Mouse (Mus musculus) adrenal gland, adult 10 weeks (tissue): ENCODE data around the gene Gm4922. TPM values are rescaled to one million over a fixed set of nuclear protein-coding genes. Genes with fewer than 3 reads are reported as not detected.

ENCODE experiments used
- polyA plus RNA-seq: library from polyadenylated mRNA; stranded (reverse); fragments of 350-450 nt; fragmentation: Illumina TruSeq; extraction: RNeasy Lipid Tissue Mini Kit (QIAGEN cat#74804); gene quantifications from one replicate; pipeline ENCODE4 v1.2.3, GENCODE M21; 2014; ENCODE audit warnings: low read depth, low replicate concordance

Gm4922 gene
- not detected for polyA plus RNA-seq

GRCm38 (mm10) chr10:18786693-18787092 lies at the start of gene Gm4922:
Gene Gm4922, minus strand, starts transcription at chr10:18786793.

DNA sequence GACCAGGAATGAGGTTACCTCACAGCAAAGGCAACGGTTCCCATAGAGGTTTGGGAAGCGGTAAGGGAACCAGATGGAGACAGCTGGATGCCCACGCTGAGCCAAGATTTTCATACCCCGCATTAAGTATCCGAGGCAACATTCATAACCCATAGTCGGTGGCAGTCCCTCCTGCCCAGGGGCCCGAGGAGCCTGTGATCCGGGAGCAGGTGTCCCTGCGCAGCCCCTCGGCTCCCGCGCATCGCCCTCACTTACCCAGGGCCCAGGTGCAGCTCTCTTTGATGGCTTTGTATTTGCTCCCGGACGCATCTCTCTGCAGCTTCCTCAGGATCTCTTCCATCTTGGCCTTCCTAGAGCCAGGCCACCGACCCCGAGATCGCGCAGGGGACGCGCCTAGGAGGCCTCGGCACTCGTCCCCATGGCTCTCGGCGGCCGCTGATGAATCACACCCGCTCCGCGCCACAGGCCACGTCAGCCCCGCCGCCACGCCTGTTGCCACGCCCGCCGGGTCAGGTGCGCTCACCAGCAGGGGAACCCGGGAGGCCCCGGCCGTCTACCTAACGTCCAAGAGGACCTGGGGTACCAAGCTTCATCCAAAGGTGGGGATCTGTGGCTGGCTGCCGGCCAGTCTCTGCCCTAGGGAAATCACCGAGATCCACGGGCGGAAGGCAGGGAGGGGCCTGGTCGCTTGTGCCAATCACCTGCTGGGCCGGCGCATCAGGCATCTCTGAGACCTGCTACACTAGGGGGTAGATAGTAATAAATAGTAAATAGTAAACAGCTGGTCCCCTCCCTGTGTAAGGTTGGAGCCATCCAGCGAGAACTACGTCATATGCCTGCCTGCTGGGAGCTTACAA lies 43.1 kb downstream of the Gm4922 start, which contains the start of gene Arfgef3:
Gene Arfgef3, minus strand, starts transcription at position 664 of the 857 bp plus-strand sequence.

Other genes starting within 250 kb of the Gm4922 start
- gene Hebp2, start 240.7 kb downstream of the Gm4922 start, polyA plus RNA-seq = 2.9 TPM
- 9.7 TPM for gene Arfgef3, start 42.8 kb downstream of the Gm4922 start, polyA plus RNA-seq
- gene Perp, start 58.2 kb upstream of the Gm4922 start, polyA plus RNA-seq = 9.2 TPM
- 2.6 TPM for gene Tnfaip3, start 228.9 kb upstream of the Gm4922 start, polyA plus RNA-seq